Mouse (Mus musculus): ENCODE results near the gene Zfp629. TPM values are rescaled to one million over a fixed set of nuclear protein-coding genes. Genes with fewer than 3 reads are reported as not detected.

Zfp629 gene
- polyA plus RNA-seq, 1 experiment from 2014 or later = 9.6 TPM

GRCm38 (mm10) chr7:127611561-127611960, 4.0 kb downstream of the Zfp629 start:
- H3K36me3 ChIP-seq (ENCODE audit: control insufficient read depth, insufficient read depth) = peaks cover 53% of the 10 kb centered on the region
- H3K9me3 ChIP-seq (replicated peaks; ENCODE audit: control insufficient read depth, low read length) = peaks cover 5% of the 10 kb centered on the region
- H3K27me3 ChIP-seq (ENCODE audit: control insufficient read depth, insufficient read depth, low read length) = no peaks in the 10 kb centered on the region
- H3K27ac ChIP-seq (ENCODE audit: low read length) = no peak overlapping the region
- H3K4me3 ChIP-seq (ENCODE audit: low read length) = no peak overlapping the region
- H3K9ac ChIP-seq (ENCODE audit: low read length) = no peak overlapping the region
- no peak overlapping the region for H3K4me2 ChIP-seq (ENCODE audit: low read depth, low read length)
- WGBS = 96% methylated on average over 26 of the region's 26 CpGs
- H3K4me1 ChIP-seq (ENCODE audit: control insufficient read depth, insufficient read depth, low read length) = peaks cover 17% of the 10 kb centered on the region
- no peak for ATAC-seq (replicated peaks; ENCODE audit: extremely low read depth, insufficient read depth, low FRiP score)

GRCm38 (mm10) chr7:127611011-127611410, 4.6 kb downstream of the Zfp629 start:
- Histone ChIP-seq H3K27me3 (ENCODE audit: control insufficient read depth, insufficient read depth, low read length) (no peaks in the 10 kb centered on the region), H3K4me2 (ENCODE audit: low read depth, low read length) (no peak overlapping the region), H3K4me3 (ENCODE audit: low read length) (no peak overlapping the region), H3K9me3 (replicated peaks; ENCODE audit: control insufficient read depth, low read length) (peaks cover 5% of the 10 kb centered on the region), H3K36me3 (ENCODE audit: control insufficient read depth, insufficient read depth) (peaks cover 53% of the 10 kb centered on the region), H3K27ac (ENCODE audit: low read length) (no peak overlapping the region), H3K9ac (ENCODE audit: low read length) (no peak overlapping the region), H3K4me1 (ENCODE audit: control insufficient read depth, insufficient read depth, low read length) (peaks cover 14% of the 10 kb centered on the region)
- no peak for ATAC-seq (replicated peaks; ENCODE audit: extremely low read depth, insufficient read depth, low FRiP score)
- 96% methylated on average over 29 of the region's 29 CpGs for WGBS

GRCm38 (mm10) chr7:127607150-127607549, 8.4 kb downstream of the Zfp629 start:
- no peaks in the 10 kb centered on the region for H3K27me3 ChIP-seq (ENCODE audit: control insufficient read depth, insufficient read depth, low read length)
- no peak overlapping the region for H3K4me3 ChIP-seq (ENCODE audit: low read length)
- no peak overlapping the region for H3K27ac ChIP-seq (ENCODE audit: low read length)
- peaks cover 5% of the 10 kb centered on the region for H3K9me3 ChIP-seq (replicated peaks; ENCODE audit: control insufficient read depth, low read length)
- H3K36me3 ChIP-seq (ENCODE audit: control insufficient read depth, insufficient read depth) = peaks cover 58% of the 10 kb centered on the region
- 80% methylated on average over 6 of the region's 6 CpGs for WGBS
- ATAC-seq (replicated peaks; ENCODE audit: extremely low read depth, insufficient read depth, low FRiP score) = no peak
- H3K4me2 ChIP-seq (ENCODE audit: low read depth, low read length) = no peak overlapping the region
- no peaks in the 10 kb centered on the region for H3K4me1 ChIP-seq (ENCODE audit: control insufficient read depth, insufficient read depth, low read length)
- no peak overlapping the region for H3K9ac ChIP-seq (ENCODE audit: low read length)

- peaks cover 50% of the 10 kb centered on the region for H3K36me3 ChIP-seq (ENCODE audit: control insufficient read depth, insufficient read depth)
- H3K27ac ChIP-seq (ENCODE audit: low read length) = no peak overlapping the region
- H3K9me3 ChIP-seq (replicated peaks; ENCODE audit: control insufficient read depth, low read length) = no peaks in the 10 kb centered on the region
- H3K27me3 ChIP-seq (ENCODE audit: control insufficient read depth, insufficient read depth, low read length) = no peaks in the 10 kb centered on the region
- no peak overlapping the region for H3K9ac ChIP-seq (ENCODE audit: low read length)
- WGBS = 89% methylated on average over 10 of the region's 10 CpGs
- ATAC-seq (replicated peaks; ENCODE audit: extremely low read depth, insufficient read depth, low FRiP score) = no peak
- H3K4me3 ChIP-seq (ENCODE audit: low read length) = no peak overlapping the region
- no peak overlapping the region for H3K4me2 ChIP-seq (ENCODE audit: low read depth, low read length)
- no peaks in the 10 kb centered on the region for H3K4me1 ChIP-seq (ENCODE audit: control insufficient read depth, insufficient read depth, low read length)
Measured at GRCm38 (mm10) chr7:127604256-127604655, 11.3 kb downstream of the Zfp629 start.

- H3K36me3 ChIP-seq (ENCODE audit: control insufficient read depth, insufficient read depth) = peaks cover 52% of the 10 kb centered on the region
- H3K4me3 ChIP-seq (ENCODE audit: low read length) = no peak overlapping the region
- H3K4me2 ChIP-seq (ENCODE audit: low read depth, low read length) = no peak overlapping the region
- no peaks in the 10 kb centered on the region for H3K4me1 ChIP-seq (ENCODE audit: control insufficient read depth, insufficient read depth, low read length)
- 86% methylated on average over 2 of the region's 2 CpGs for WGBS
- H3K9ac ChIP-seq (ENCODE audit: low read length) = no peak overlapping the region
- H3K9me3 ChIP-seq (replicated peaks; ENCODE audit: control insufficient read depth, low read length) = no peaks in the 10 kb centered on the region
- no peak overlapping the region for H3K27ac ChIP-seq (ENCODE audit: low read length)
- ATAC-seq (replicated peaks; ENCODE audit: extremely low read depth, insufficient read depth, low FRiP score) = no peak
- H3K27me3 ChIP-seq (ENCODE audit: control insufficient read depth, insufficient read depth, low read length) = no peaks in the 10 kb centered on the region
Measured at GRCm38 (mm10) chr7:127602903-127603302, 12.7 kb downstream of the Zfp629 start.

- H3K36me3 ChIP-seq (ENCODE audit: control insufficient read depth, insufficient read depth) = peaks cover 57% of the 10 kb centered on the region
- no peaks in the 10 kb centered on the region for H3K27me3 ChIP-seq (ENCODE audit: control insufficient read depth, insufficient read depth, low read length)
- H3K4me3 ChIP-seq (ENCODE audit: low read length) = no peak overlapping the region
- no peaks in the 10 kb centered on the region for H3K9me3 ChIP-seq (replicated peaks; ENCODE audit: control insufficient read depth, low read length)
- ATAC-seq (replicated peaks; ENCODE audit: extremely low read depth, insufficient read depth, low FRiP score) = no peak
- H3K4me1 ChIP-seq (ENCODE audit: control insufficient read depth, insufficient read depth, low read length) = no peaks in the 10 kb centered on the region
- no peak overlapping the region for H3K9ac ChIP-seq (ENCODE audit: low read length)
- H3K4me2 ChIP-seq (ENCODE audit: low read depth, low read length) = no peak overlapping the region
- WGBS = 81% methylated on average over 4 of the region's 4 CpGs
- no peak overlapping the region for H3K27ac ChIP-seq (ENCODE audit: low read length)
Measured at GRCm38 (mm10) chr7:127601735-127602134, 13.9 kb downstream of the Zfp629 start.

GRCm38 (mm10) chr7:127600612-127601011, 15.0 kb downstream of the Zfp629 start:
- WGBS = 94% methylated on average over 7 of the region's 7 CpGs
- no peak overlapping the region for H3K4me3 ChIP-seq (ENCODE audit: low read length)
- no peak overlapping the region for H3K9ac ChIP-seq (ENCODE audit: low read length)
- no peaks in the 10 kb centered on the region for H3K9me3 ChIP-seq (replicated peaks; ENCODE audit: control insufficient read depth, low read length)
- no peak overlapping the region for H3K27ac ChIP-seq (ENCODE audit: low read length)
- peaks cover 68% of the 10 kb centered on the region for H3K36me3 ChIP-seq (ENCODE audit: control insufficient read depth, insufficient read depth)
- no peak for ATAC-seq (replicated peaks; ENCODE audit: extremely low read depth, insufficient read depth, low FRiP score)
- no peaks in the 10 kb centered on the region for H3K27me3 ChIP-seq (ENCODE audit: control insufficient read depth, insufficient read depth, low read length)
- H3K4me1 ChIP-seq (ENCODE audit: control insufficient read depth, insufficient read depth, low read length) = no peaks in the 10 kb centered on the region
- no peak overlapping the region for H3K4me2 ChIP-seq (ENCODE audit: low read depth, low read length)

GRCm38 (mm10) chr7:127596747-127597146, 18.9 kb downstream of the Zfp629 start:
- Histone ChIP-seq H3K4me3 (ENCODE audit: low read length) (no peak overlapping the region), H3K4me1 (ENCODE audit: control insufficient read depth, insufficient read depth, low read length) (no peaks in the 10 kb centered on the region), H3K27me3 (ENCODE audit: control insufficient read depth, insufficient read depth, low read length) (no peaks in the 10 kb centered on the region), H3K36me3 (ENCODE audit: control insufficient read depth, insufficient read depth) (peaks cover 90% of the 10 kb centered on the region), H3K4me2 (ENCODE audit: low read depth, low read length) (no peak overlapping the region), H3K27ac (ENCODE audit: low read length) (no peak overlapping the region), H3K9me3 (replicated peaks; ENCODE audit: control insufficient read depth, low read length) (no peaks in the 10 kb centered on the region), H3K9ac (ENCODE audit: low read length) (no peak overlapping the region)
- WGBS = 94% methylated on average over 17 of the region's 17 CpGs
- no peak for ATAC-seq (replicated peaks; ENCODE audit: extremely low read depth, insufficient read depth, low FRiP score)

- Histone ChIP-seq H3K9me3 (replicated peaks; ENCODE audit: control insufficient read depth, low read length) (no peaks in the 10 kb centered on the region), H3K4me3 (ENCODE audit: low read length) (no peak overlapping the region), H3K4me2 (ENCODE audit: low read depth, low read length) (no peak overlapping the region), H3K4me1 (ENCODE audit: control insufficient read depth, insufficient read depth, low read length) (peaks cover 16% of the 10 kb centered on the region), H3K36me3 (ENCODE audit: control insufficient read depth, insufficient read depth) (peaks cover 69% of the 10 kb centered on the region), H3K27me3 (ENCODE audit: control insufficient read depth, insufficient read depth, low read length) (no peaks in the 10 kb centered on the region), H3K9ac (ENCODE audit: low read length) (no peak overlapping the region), H3K27ac (ENCODE audit: low read length) (no peak overlapping the region)
- ATAC-seq (replicated peaks; ENCODE audit: extremely low read depth, insufficient read depth, low FRiP score) = no peak
- WGBS = 87% methylated on average over 14 of the region's 14 CpGs
Measured at GRCm38 (mm10) chr7:127592575-127592974, 23.0 kb downstream of the Zfp629 start.
